Mouse (Mus musculus) spleen, postnatal 4 days (tissue): ENCODE data around the gene Eef2kmt.
"Not testable (repeated sequence)": the region's sequence is repeated elsewhere in the genome, so short reads cannot be mapped to it uniquely, and the experiment has no call there.

ENCODE experiments used
- DNase-seq, 2 experiments: peaks; one replicate each; pipeline ENCODE4 v3.0.0; 2022; ENCODE audit warnings: low spot score in 2 of 2

The Eef2kmt gene

GRCm38 (mm10) chr16:5255779-5256496 lies at the start of gene Eef2kmt:
TSS of gene Eef2kmt (minus strand) at chr16:5255983.
- peak; percentile 97 for DNase-seq

GRCm38 (mm10) chr16:5295238-5295637 lies 39.5 kb upstream of the Eef2kmt start:
- DNase-seq = no peak

- no peak for DNase-seq
Observed at GRCm38 (mm10) chr16:5285376-5285775, 29.6 kb upstream of the Eef2kmt start.

GRCm38 (mm10) chr16:5282686-5283085 lies 26.9 kb upstream of the Eef2kmt start:
- no peak for DNase-seq

GRCm38 (mm10) chr16:5279571-5280222 lies 23.9 kb upstream of the Eef2kmt start:
- no peak for DNase-seq

- no peak for DNase-seq
Observed at GRCm38 (mm10) chr16:5272371-5272770, 16.6 kb upstream of the Eef2kmt start.

GRCm38 (mm10) chr16:5271411-5272035 lies 15.7 kb upstream of the Eef2kmt start:
- DNase-seq = no peak

- DNase-seq = no peak
Observed at GRCm38 (mm10) chr16:5263926-5264325, 8.1 kb upstream of the Eef2kmt start.

GRCm38 (mm10) chr16:5263156-5263555 lies 7.4 kb upstream of the Eef2kmt start:
- DNase-seq = no peak

GRCm38 (mm10) chr16:5255081-5255740 lies 572 bp downstream of the Eef2kmt start:
- no peak for DNase-seq

- DNase-seq = peak; percentile 78 to 91
Observed at GRCm38 (mm10) chr16:5254346-5255025, 1.3 kb downstream of the Eef2kmt start.

- DNase-seq = no peak
Observed at GRCm38 (mm10) chr16:5252260-5252659, 3.5 kb downstream of the Eef2kmt start.

GRCm38 (mm10) chr16:5250891-5251290 lies 4.9 kb downstream of the Eef2kmt start:
- no peak for DNase-seq

- peak; percentile 58 to 83 for DNase-seq
Observed at GRCm38 (mm10) chr16:5244411-5244810, 11.4 kb downstream of the Eef2kmt start.

GRCm38 (mm10) chr16:5242882-5243281 lies 12.9 kb downstream of the Eef2kmt start:
- no peak for DNase-seq

GRCm38 (mm10) chr16:5242355-5242754 lies 13.4 kb downstream of the Eef2kmt start:
- no peak for DNase-seq

- DNase-seq = peak; percentile 89 to 95
Observed at GRCm38 (mm10) chr16:5233418-5234313, 22.1 kb downstream of the Eef2kmt start, which contains the start of gene Alg1. TSS of gene Alg1 (plus strand) at chr16:5233621.

- no peak for DNase-seq
Observed at GRCm38 (mm10) chr16:5232982-5233381, 22.8 kb downstream of the Eef2kmt start.

- DNase-seq = not testable (repeated sequence)
Observed at GRCm38 (mm10) chr16:5228103-5228502, 27.7 kb downstream of the Eef2kmt start.

- not testable (repeated sequence) for DNase-seq
Observed at GRCm38 (mm10) chr16:5227501-5227900, 28.3 kb downstream of the Eef2kmt start.

GRCm38 (mm10) chr16:5226534-5226933 lies 29.2 kb downstream of the Eef2kmt start:
- not testable (repeated sequence) for DNase-seq
